Mouse (Mus musculus) brain, embryonic 14.5 days (tissue): ENCODE measurements around the gene Alpk1.

Experiments
- CTCF ChIP-seq: fragments of 200-500 bp; IDR thresholded peaks from 2 replicates; pipeline ENCODE4 v1.5.1; 2012; ENCODE audit warnings: inconsistent platforms, mild to moderate bottlenecking, moderate library complexity, borderline replicate concordance; ENCODE audit not compliant: insufficient read depth, insufficient read length; ENCODE audit errors: extremely low read depth
- POLR2A ChIP-seq: fragments of 200-500 bp; IDR thresholded peaks from 2 replicates; pipeline ENCODE4 v1.6.1; 2012; ENCODE audit warnings: mild to moderate bottlenecking, inconsistent platforms, borderline replicate concordance; ENCODE audit not compliant: poor library complexity, insufficient read depth, insufficient read length, severe bottlenecking; ENCODE audit errors: extremely low read depth

GRCm38 (mm10) chr3:127728046-127728445, 52.3 kb downstream of the Alpk1 start:
- TF ChIP-seq CTCF (no peak), POLR2A (no peak)
